Mouse (Mus musculus): ENCODE measurements around the gene Sstr5. TPM values are rescaled to one million over a fixed set of nuclear protein-coding genes. Genes with fewer than 3 reads are reported as not detected.

The Sstr5 gene
- total and polyA plus RNA-seq, 3 experiments = not detected

GRCm38 (mm10) chr17:25445074-25445473 is 52.0 kb downstream of the Sstr5 start:
- no peaks in the 10 kb centered on the region for H3K36me3 ChIP-seq (ENCODE audit: control insufficient read depth in 1 of 2, insufficient read depth in 2 of 2, low read length in 2 of 2)
- peaks cover 4 to 7% of the 10 kb centered on the region in 2 experiments for H3K27me3 ChIP-seq (ENCODE audit: control insufficient read depth in 1 of 2, insufficient read depth in 2 of 2, low read length in 2 of 2)
- no peaks in the 10 kb centered on the region for H3K79me2 ChIP-seq (ENCODE audit: control insufficient read depth, insufficient read depth, low read length, poor library complexity)
- no peak for TF ChIP-seq POLR2A (IDR thresholded peaks at IDR 0.05; ENCODE audit: control insufficient read depth in 1 of 2, insufficient read depth in 1 of 2, low read depth in 1 of 2, low read length in 2 of 2, poor library complexity in 1 of 2)
- TF ChIP-seq BHLHE40 (IDR thresholded peaks at IDR 0.05; ENCODE audit: borderline replicate concordance, low read depth, low read length) = no peak
- no peak for TF ChIP-seq RCOR1 (IDR thresholded peaks at IDR 0.05; ENCODE audit: low read depth, low read length)
- TF ChIP-seq USF1 (IDR thresholded peaks at IDR 0.05; ENCODE audit: low read depth, low read length) = no peak
- no peak for TF ChIP-seq TBP (IDR thresholded peaks at IDR 0.05; ENCODE audit: low read depth, low read length)
- TF ChIP-seq CTCF (IDR thresholded peaks at IDR 0.05 in 2 of 3, conservative IDR thresholded peaks at IDR 0.05 in 1 of 3; ENCODE audit: control insufficient read depth in 1 of 3, insufficient read depth in 1 of 3, low read depth in 2 of 3, low read length in 3 of 3, poor library complexity in 1 of 3, severe bottlenecking in 1 of 3) = no peak
- TF ChIP-seq SMC3 (IDR thresholded peaks at IDR 0.05; ENCODE audit: low read depth, low read length) = no peak
- no peak for TF ChIP-seq ELF1 (IDR thresholded peaks at IDR 0.05; ENCODE audit: low read depth, low read length)
- no peak for TF ChIP-seq TAL1 (IDR thresholded peaks at IDR 0.05; ENCODE audit: low read length)
- no peak for TF ChIP-seq JUND (IDR thresholded peaks at IDR 0.05; ENCODE audit: low read depth, low read length)
- H3K9ac ChIP-seq (ENCODE audit: control insufficient read depth, low read depth, low read length, poor library complexity, severe bottlenecking) = no peak overlapping the region
- DNase-seq (ENCODE audit: low read depth, low spot score) = no peak
- no peak overlapping the region for H3K4me3 ChIP-seq (ENCODE audit: control insufficient read depth in 1 of 2, insufficient read depth in 1 of 2, low read depth in 2 of 2, low read length in 2 of 2)
- no peaks in the 10 kb centered on the region for H3K9me3 ChIP-seq (replicated peaks; ENCODE audit: insufficient read depth, low read length)
- no peak overlapping the region for H3K27ac ChIP-seq (ENCODE audit: control insufficient read depth, low read depth, low read length)
- H3K4me1 ChIP-seq (ENCODE audit: control insufficient read depth in 1 of 2, insufficient read depth in 2 of 2, low read length in 2 of 2) = no peaks in the 10 kb centered on the region

- Histone ChIP-seq H3K9ac (ENCODE audit: control insufficient read depth, low read depth, low read length, poor library complexity, severe bottlenecking) (no peak overlapping the region), H3K4me3 (ENCODE audit: control insufficient read depth in 1 of 2, insufficient read depth in 1 of 2, low read depth in 2 of 2, low read length in 2 of 2) (no peak overlapping the region), H3K9me3 (replicated peaks; ENCODE audit: insufficient read depth, low read length) (no peaks in the 10 kb centered on the region), H3K36me3 (ENCODE audit: control insufficient read depth in 1 of 2, insufficient read depth in 2 of 2, low read length in 2 of 2) (no peaks in the 10 kb centered on the region), H3K27me3 (ENCODE audit: control insufficient read depth in 1 of 2, insufficient read depth in 2 of 2, low read length in 2 of 2) (peaks cover 4 to 7% of the 10 kb centered on the region in 2 experiments), H3K27ac (ENCODE audit: control insufficient read depth, low read depth, low read length) (no peak overlapping the region), H3K79me2 (ENCODE audit: control insufficient read depth, insufficient read depth, low read length, poor library complexity) (no peaks in the 10 kb centered on the region), H3K4me1 (ENCODE audit: control insufficient read depth in 1 of 2, insufficient read depth in 2 of 2, low read length in 2 of 2) (no peaks in the 10 kb centered on the region)
- TF ChIP-seq ZKSCAN1 (IDR thresholded peaks at IDR 0.05; ENCODE audit: low read depth, low read length) (no peak), CHD2 (IDR thresholded peaks at IDR 0.05; ENCODE audit: low read length) (no peak), ETS1 (IDR thresholded peaks at IDR 0.05; ENCODE audit: low read depth, low read length) (no peak), SIN3A (IDR thresholded peaks at IDR 0.05; ENCODE audit: low read length) (no peak), MAFK (IDR thresholded peaks at IDR 0.05; ENCODE audit: borderline replicate concordance, low read depth, low read length) (no peak), RAD21 (IDR thresholded peaks at IDR 0.05; ENCODE audit: low read depth, low read length) (no peak), MYC (IDR thresholded peaks at IDR 0.05; ENCODE audit: low read depth, low read length) (no peak), JUND (IDR thresholded peaks at IDR 0.05; ENCODE audit: low read depth, low read length) (no peak), MEF2A (IDR thresholded peaks at IDR 0.05; ENCODE audit: extremely low read depth, insufficient replicate concordance, low read depth, low read length, poor library complexity, severe bottlenecking) (no peak), ZNF384 (IDR thresholded peaks at IDR 0.05; ENCODE audit: low read depth, low read length) (no peak), GATA1 (IDR thresholded peaks at IDR 0.05; ENCODE audit: low read depth, low read length) (no peak), MXI1 (IDR thresholded peaks at IDR 0.05; ENCODE audit: low read depth, low read length) (no peak), UBTF (IDR thresholded peaks at IDR 0.05; ENCODE audit: borderline replicate concordance, insufficient read depth, low read depth, low read length) (no peak), HCFC1 (IDR thresholded peaks at IDR 0.05; ENCODE audit: low read depth, low read length) (no peak), POLR2A (IDR thresholded peaks at IDR 0.05; ENCODE audit: control insufficient read depth in 1 of 2, insufficient read depth in 1 of 2, low read depth in 1 of 2, low read length in 2 of 2, poor library complexity in 1 of 2) (no peak), ZC3H11A (IDR thresholded peaks at IDR 0.05; ENCODE audit: low read depth, low read length) (no peak), BHLHE40 (IDR thresholded peaks at IDR 0.05; ENCODE audit: borderline replicate concordance, low read depth, low read length) (no peak), ZMIZ1 (IDR thresholded peaks at IDR 0.05; ENCODE audit: low read depth, low read length) (no peak)
- DNase-seq (ENCODE audit: low read depth, low spot score) = no peak
Measured at GRCm38 (mm10) chr17:25442889-25443288, 54.2 kb downstream of the Sstr5 start.
